Mouse (Mus musculus) cortical plate, adult 2 months (tissue): ENCODE results near the gene Fzr1.

Source experiments
- CTCF ChIP-seq: fragments of 200-500 bp; IDR thresholded peaks from 2 replicates; pipeline ENCODE4 v1.5.1; 2011; ENCODE audit warnings: mild to moderate bottlenecking, control low read depth, low read length; ENCODE audit not compliant: insufficient read depth; ENCODE audit errors: extremely low read depth
- POLR2A ChIP-seq: fragments of 200-500 bp; IDR thresholded peaks from 2 replicates; pipeline ENCODE4 v1.6.1; 2011; ENCODE audit warnings: mild to moderate bottlenecking, low read length, control low read depth; ENCODE audit not compliant: insufficient read depth; ENCODE audit errors: extremely low read depth

DNA sequence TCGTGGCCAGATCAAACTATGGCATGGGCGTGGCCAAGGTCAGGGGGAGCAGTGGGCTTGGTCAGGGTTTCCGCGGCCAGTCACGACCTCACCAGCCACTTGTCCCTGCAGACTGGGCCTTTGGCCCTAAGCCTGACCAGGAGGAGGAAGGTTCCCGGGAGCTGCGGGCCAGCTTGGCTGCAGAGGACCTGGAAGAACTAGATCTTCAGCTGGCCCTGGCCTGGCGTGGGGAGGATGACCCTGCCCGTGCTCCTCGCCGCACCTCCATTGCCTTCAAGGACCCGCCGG, 12.3 kb upstream of the Fzr1 start:
- TF ChIP-seq POLR2A (no peak), CTCF (no peak)
